Mouse (Mus musculus): ENCODE data around the gene Insl3. TPM values are rescaled to one million over a fixed set of nuclear protein-coding genes. Genes with fewer than 3 reads are reported as not detected.

The Insl3 gene
- total and polyA plus RNA-seq, 3 experiments, result 0.54 to 4.4 TPM; not detected in 1

- TF ChIP-seq MAFK (IDR thresholded peaks at IDR 0.05; ENCODE audit: borderline replicate concordance, low read depth, low read length), result no peak
- TF ChIP-seq POLR2A (IDR thresholded peaks at IDR 0.05; ENCODE audit: control insufficient read depth in 1 of 2, insufficient read depth in 1 of 2, low read depth in 1 of 2, low read length in 2 of 2, poor library complexity in 1 of 2), result peak in 1 of 2 experiments; percentile 62; a peak in 2 of 4 replicates
- peak; percentile 98 for TF ChIP-seq MXI1 (IDR thresholded peaks at IDR 0.05; ENCODE audit: low read depth, low read length)
- TF ChIP-seq ZMIZ1 (IDR thresholded peaks at IDR 0.05; ENCODE audit: low read depth, low read length), result peak; percentile 55; the same call in 1 of the 2 replicates
- TF ChIP-seq CHD2 (IDR thresholded peaks at IDR 0.05; ENCODE audit: low read length), result no peak
- TF ChIP-seq NELFE (IDR thresholded peaks at IDR 0.05; ENCODE audit: low read depth, low read length), result no peak
Observed at GRCm38 (mm10) chr8:71671549-71671965, 17.5 kb upstream of the Insl3 start, which contains the start of gene Unc13a (continued).

GRCm38 (mm10) chr8:71672168-71672735 lies 16.8 kb upstream of the Insl3 start:
- no peak overlapping the region; the same call in 1 of the 2 replicates for H3K27ac ChIP-seq (ENCODE audit: control insufficient read depth, low read depth, low read length)
- H3K79me2 ChIP-seq (ENCODE audit: control insufficient read depth, insufficient read depth, low read length, poor library complexity), result peaks cover 1% of the 10 kb centered on the region; the same call in 1 of the 2 replicates
- peaks cover 2 to 22% of the 10 kb centered on the region in 2 experiments; a peak in 3 of 4 replicates for H3K4me1 ChIP-seq (ENCODE audit: control insufficient read depth in 1 of 2, insufficient read depth in 2 of 2, low read length in 2 of 2)
- H3K4me3 ChIP-seq (ENCODE audit: control insufficient read depth in 1 of 2, insufficient read depth in 1 of 2, low read depth in 2 of 2, low read length in 2 of 2), result peak overlapping the region; percentile 56 to 71
- DNase-seq (ENCODE audit: low read depth, low spot score), result no peak
- H3K9me3 ChIP-seq (replicated peaks; ENCODE audit: insufficient read depth, low read length), result no peaks in the 10 kb centered on the region
- peak overlapping the region; percentile 58 for H3K9ac ChIP-seq (ENCODE audit: control insufficient read depth, low read depth, low read length, poor library complexity, severe bottlenecking)
- no peaks in the 10 kb centered on the region for H3K27me3 ChIP-seq (ENCODE audit: control insufficient read depth in 1 of 2, insufficient read depth in 2 of 2, low read length in 2 of 2)
- peaks cover 0 to 4% of the 10 kb centered on the region in 2 experiments; a peak in 1 of 4 replicates for H3K36me3 ChIP-seq (ENCODE audit: control insufficient read depth in 1 of 2, insufficient read depth in 2 of 2, low read length in 2 of 2)
- no peak for TF ChIP-seq TAL1 (IDR thresholded peaks at IDR 0.05; ENCODE audit: low read length)
- no peak for TF ChIP-seq ELF1 (IDR thresholded peaks at IDR 0.05; ENCODE audit: low read depth, low read length)
- TF ChIP-seq HCFC1 (IDR thresholded peaks at IDR 0.05; ENCODE audit: low read depth, low read length), result no peak
- no peak for TF ChIP-seq E2F4 (IDR thresholded peaks at IDR 0.05; ENCODE audit: borderline replicate concordance, low read depth, low read length)
- TF ChIP-seq SIN3A (IDR thresholded peaks at IDR 0.05; ENCODE audit: low read length), result no peak
- TF ChIP-seq SMC3 (IDR thresholded peaks at IDR 0.05; ENCODE audit: low read depth, low read length), result no peak
- TF ChIP-seq MAX (IDR thresholded peaks at IDR 0.05; ENCODE audit: low read length), result no peak
- no peak for TF ChIP-seq MXI1 (IDR thresholded peaks at IDR 0.05; ENCODE audit: low read depth, low read length)
- TF ChIP-seq MYB (IDR thresholded peaks at IDR 0.05; ENCODE audit: low read depth, low read length), result no peak
- no peak for TF ChIP-seq CHD1 (IDR thresholded peaks at IDR 0.05; ENCODE audit: low read depth, low read length)
- no peak for TF ChIP-seq USF2 (IDR thresholded peaks at IDR 0.05; ENCODE audit: borderline replicate concordance in 1 of 2, insufficient read depth in 1 of 2, low read depth in 1 of 2, low read length in 2 of 2)

GRCm38 (mm10) chr8:71674071-71674470 lies 14.9 kb upstream of the Insl3 start:
- Histone ChIP-seq H3K27me3 (ENCODE audit: control insufficient read depth in 1 of 2, insufficient read depth in 2 of 2, low read length in 2 of 2) (no peaks in the 10 kb centered on the region), H3K36me3 (ENCODE audit: control insufficient read depth in 1 of 2, insufficient read depth in 2 of 2, low read length in 2 of 2) (peaks cover 0 to 4% of the 10 kb centered on the region in 2 experiments; a peak in 1 of 4 replicates), H3K27ac (ENCODE audit: control insufficient read depth, low read depth, low read length) (no peak overlapping the region), H3K79me2 (ENCODE audit: control insufficient read depth, insufficient read depth, low read length, poor library complexity) (peaks cover 1% of the 10 kb centered on the region; the same call in 1 of the 2 replicates), H3K4me1 (ENCODE audit: control insufficient read depth in 1 of 2, insufficient read depth in 2 of 2, low read length in 2 of 2) (peaks cover 2 to 17% of the 10 kb centered on the region in 2 experiments; a peak in 2 of 4 replicates), H3K4me3 (ENCODE audit: control insufficient read depth in 1 of 2, insufficient read depth in 1 of 2, low read depth in 2 of 2, low read length in 2 of 2) (no peak overlapping the region), H3K9ac (ENCODE audit: control insufficient read depth, low read depth, low read length, poor library complexity, severe bottlenecking) (no peak overlapping the region), H3K9me3 (replicated peaks; ENCODE audit: insufficient read depth, low read length) (no peaks in the 10 kb centered on the region)
- DNase-seq (ENCODE audit: low read depth, low spot score), result no peak
- TF ChIP-seq USF2 (IDR thresholded peaks at IDR 0.05; ENCODE audit: borderline replicate concordance in 1 of 2, insufficient read depth in 1 of 2, low read depth in 1 of 2, low read length in 2 of 2), result no peak
- TF ChIP-seq TAL1 (IDR thresholded peaks at IDR 0.05; ENCODE audit: low read length), result no peak
- no peak for TF ChIP-seq ZC3H11A (IDR thresholded peaks at IDR 0.05; ENCODE audit: low read depth, low read length)
- no peak for TF ChIP-seq RAD21 (IDR thresholded peaks at IDR 0.05; ENCODE audit: low read depth, low read length)
- no peak for TF ChIP-seq POLR2A (IDR thresholded peaks at IDR 0.05; ENCODE audit: control insufficient read depth in 1 of 2, insufficient read depth in 1 of 2, low read depth in 1 of 2, low read length in 2 of 2, poor library complexity in 1 of 2)
- TF ChIP-seq MYC (IDR thresholded peaks at IDR 0.05; ENCODE audit: low read depth, low read length), result no peak
- no peak for TF ChIP-seq JUND (IDR thresholded peaks at IDR 0.05; ENCODE audit: low read depth, low read length)
- TF ChIP-seq UBTF (IDR thresholded peaks at IDR 0.05; ENCODE audit: borderline replicate concordance, insufficient read depth, low read depth, low read length), result no peak
- no peak for TF ChIP-seq CTCF (IDR thresholded peaks at IDR 0.05 in 2 of 3, conservative IDR thresholded peaks at IDR 0.05 in 1 of 3; ENCODE audit: control insufficient read depth in 1 of 3, insufficient read depth in 1 of 3, low read depth in 2 of 3, low read length in 3 of 3, poor library complexity in 1 of 3, severe bottlenecking in 1 of 3)
- no peak for TF ChIP-seq SIN3A (IDR thresholded peaks at IDR 0.05; ENCODE audit: low read length)
- TF ChIP-seq HCFC1 (IDR thresholded peaks at IDR 0.05; ENCODE audit: low read depth, low read length), result no peak
- no peak for TF ChIP-seq GATA1 (IDR thresholded peaks at IDR 0.05; ENCODE audit: low read depth, low read length)
- TF ChIP-seq NRF1 (IDR thresholded peaks at IDR 0.05; ENCODE audit: insufficient read depth, low read depth, low read length, poor library complexity, severe bottlenecking), result no peak
- no peak for TF ChIP-seq MYB (IDR thresholded peaks at IDR 0.05; ENCODE audit: low read depth, low read length)
- TF ChIP-seq GABPA (IDR thresholded peaks at IDR 0.05; ENCODE audit: low read depth, low read length), result no peak
- no peak for TF ChIP-seq TCF12 (IDR thresholded peaks at IDR 0.05; ENCODE audit: low read depth, low read length)
- TF ChIP-seq NELFE (IDR thresholded peaks at IDR 0.05; ENCODE audit: low read depth, low read length), result no peak
- no peak for TF ChIP-seq BHLHE40 (IDR thresholded peaks at IDR 0.05; ENCODE audit: borderline replicate concordance, low read depth, low read length)
- no peak for TF ChIP-seq ZMIZ1 (IDR thresholded peaks at IDR 0.05; ENCODE audit: low read depth, low read length)
